Mouse (Mus musculus): ENCODE results near the gene Reln.

The Reln gene

GRCm38 (mm10) chr5:21933340-21934075 is 411.0 kb downstream of the Reln start:
- DNase-seq (ENCODE audit: low spot score) = no peak

- DNase-seq (ENCODE audit: low spot score) = no peak
Measured at GRCm38 (mm10) chr5:21931151-21931550, 413.4 kb downstream of the Reln start.

GRCm38 (mm10) chr5:21920310-21920709 is 424.2 kb downstream of the Reln start:
- DNase-seq (ENCODE audit: low spot score) = no peak

- no peak for DNase-seq (ENCODE audit: low spot score)
Measured at GRCm38 (mm10) chr5:21919281-21919780, 425.2 kb downstream of the Reln start.

- DNase-seq (ENCODE audit: low spot score) = no peak
Measured at GRCm38 (mm10) chr5:21915973-21916372, 428.5 kb downstream of the Reln start.

GRCm38 (mm10) chr5:21914776-21915175 is 429.7 kb downstream of the Reln start:
- no peak for DNase-seq (ENCODE audit: low spot score)

GRCm38 (mm10) chr5:21912835-21913530 is 431.5 kb downstream of the Reln start:
- no peak for DNase-seq (ENCODE audit: low spot score)

- no peak for DNase-seq (ENCODE audit: low spot score)
Measured at GRCm38 (mm10) chr5:21910726-21911125, 433.8 kb downstream of the Reln start.

GRCm38 (mm10) chr5:21909713-21910112 is 434.8 kb downstream of the Reln start:
- DNase-seq (ENCODE audit: low spot score) = no peak

GRCm38 (mm10) chr5:21901411-21901810 is 443.1 kb downstream of the Reln start:
- DNase-seq (ENCODE audit: low spot score) = no peak

GRCm38 (mm10) chr5:21900891-21901290 is 443.6 kb downstream of the Reln start:
- DNase-seq (ENCODE audit: low spot score) = no peak

- no peak for DNase-seq (ENCODE audit: low spot score)
Measured at GRCm38 (mm10) chr5:21898875-21899274, 445.6 kb downstream of the Reln start.

GRCm38 (mm10) chr5:21896586-21896985 is 447.9 kb downstream of the Reln start:
- no peak for DNase-seq (ENCODE audit: low spot score)

GRCm38 (mm10) chr5:21894168-21894567 is 450.3 kb downstream of the Reln start:
- no peak for DNase-seq (ENCODE audit: low spot score)

GRCm38 (mm10) chr5:21866750-21867149 is 477.8 kb downstream of the Reln start:
- DNase-seq (ENCODE audit: low spot score) = no peak

GRCm38 (mm10) chr5:21866311-21866712 is 478.2 kb downstream of the Reln start:
- no peak for DNase-seq (ENCODE audit: low spot score)

GRCm38 (mm10) chr5:21865346-21866107 is 479.0 kb downstream of the Reln start, which contains the start of gene Slc26a5:
TSS of gene Slc26a5 (minus strand) at chr5:21865604.
- no peak for DNase-seq (ENCODE audit: low spot score)

- DNase-seq (ENCODE audit: low spot score) = no peak
Measured at GRCm38 (mm10) chr5:21858653-21859052, 485.8 kb downstream of the Reln start.

GRCm38 (mm10) chr5:21851679-21852340 is 492.7 kb downstream of the Reln start:
- no peak for DNase-seq (ENCODE audit: low spot score)

GRCm38 (mm10) chr5:21847438-21847837 is 497.1 kb downstream of the Reln start:
- no peak for DNase-seq (ENCODE audit: low spot score)

GRCm38 (mm10) chr5:21846616-21847290 is 497.7 kb downstream of the Reln start:
- no peak for DNase-seq (ENCODE audit: low spot score)

All from spleen, adult 12 weeks (tissue).